Mouse (Mus musculus) neural tube, embryonic 15.5 days (tissue): ENCODE results near the gene Tnfaip3. TPM values are rescaled to one million over a fixed set of nuclear protein-coding genes. Genes with fewer than 3 reads are reported as not detected.

Experiments used
- ATAC-seq: fragments of 200-750 bp; cut with Nextera tagmentation; 2 replicates; pipeline ENCODE4 v1.8.0; 2017; ENCODE audit warnings: mild to moderate bottlenecking, moderate TSS enrichment, moderate library complexity; ENCODE audit not compliant: low FRiP score
- H3K27ac ChIP-seq: fragments of 300-500 bp; sonication (generic); replicated peaks from 2 replicates; pipeline ENCODE4 v1.5.1; 2015; ENCODE audit warnings: mild to moderate bottlenecking, inconsistent platforms
- H3K27me3 ChIP-seq: fragments of 300-500 bp; sonication (generic); replicated peaks from 2 replicates; pipeline ENCODE4 v1.6.1; 2015; ENCODE audit warnings: inconsistent platforms
- H3K36me3 ChIP-seq: fragments of 300-500 bp; sonication (generic); 2 replicates; pipeline ENCODE4 v1.6.1; 2015; ENCODE audit warnings: inconsistent platforms
- H3K4me1 ChIP-seq: fragments of 300-500 bp; sonication (generic); 2 replicates; pipeline ENCODE4 v1.6.1; 2015; ENCODE audit warnings: inconsistent platforms
- H3K4me2 ChIP-seq: fragments of 300-500 bp; sonication (generic); 2 replicates; pipeline ENCODE4 v1.6.1; 2015; ENCODE audit warnings: inconsistent platforms, mild to moderate bottlenecking, moderate library complexity
- H3K4me3 ChIP-seq: fragments of 300-500 bp; sonication (generic); replicated peaks from 2 replicates; pipeline ENCODE4 v1.5.1; 2015; ENCODE audit warnings: mild to moderate bottlenecking, inconsistent platforms
- H3K9ac ChIP-seq: fragments of 300-500 bp; sonication (generic); replicated peaks from 2 replicates; pipeline ENCODE4 v1.6.1; 2015; ENCODE audit warnings: mild to moderate bottlenecking, inconsistent platforms
- H3K9me3 ChIP-seq: fragments of 300-500 bp; sonication (generic); replicated peaks from 2 replicates; pipeline ENCODE4 v1.6.1; 2016; ENCODE audit warnings: inconsistent platforms
- polyA plus RNA-seq: library from polyadenylated mRNA; unstranded; fragments of >200 nt; fragmentation: Nextera tagmentation; extraction: Ambion mirVana; gene quantifications from 2 replicates; pipeline ENCODE4 v1.2.1, GENCODE M21; 2015

Tnfaip3 gene
- polyA plus RNA-seq, 1 experiment from 2014 or later, result 2.4 TPM

DNA sequence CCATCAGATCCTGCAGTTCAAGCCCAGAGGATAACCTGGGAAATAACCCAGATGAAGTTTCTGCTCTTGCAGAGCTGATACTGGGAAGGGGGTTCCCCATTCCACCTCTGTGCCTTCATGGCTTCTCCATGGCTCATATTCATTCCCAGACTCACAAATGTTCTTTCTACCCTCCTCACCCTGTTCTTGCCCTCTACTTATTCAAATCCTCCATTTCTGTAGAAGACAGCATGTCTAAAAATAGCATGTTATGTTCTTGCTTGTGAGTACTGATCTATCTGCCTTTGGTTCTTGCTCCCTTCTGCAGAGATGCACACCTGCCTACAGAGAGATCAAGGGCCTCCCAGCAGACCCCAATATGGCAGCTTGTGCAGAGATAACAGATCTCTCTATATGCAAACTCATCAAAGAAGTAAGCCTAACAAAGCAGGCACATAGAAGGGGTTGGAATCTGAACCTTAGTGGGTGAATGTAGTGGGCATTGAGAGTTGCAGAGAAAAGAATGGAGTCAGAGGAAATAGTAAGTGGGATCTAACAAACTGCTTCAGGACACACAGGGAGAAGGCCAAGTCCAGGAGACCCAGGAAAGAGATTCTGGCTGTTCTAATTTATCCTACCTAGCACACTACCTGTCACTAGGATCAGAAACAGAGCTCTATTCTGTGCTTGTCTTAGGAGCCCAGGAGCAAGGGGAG, 62.3 kb downstream of the Tnfaip3 start:
- Histone ChIP-seq H3K27ac (no peak overlapping the region), H3K9ac (no peak overlapping the region), H3K4me2 (no peak overlapping the region), H3K36me3 (no peaks in the 10 kb centered on the region), H3K4me3 (no peak overlapping the region), H3K27me3 (no peaks in the 10 kb centered on the region), H3K9me3 (no peaks in the 10 kb centered on the region), H3K4me1 (no peaks in the 10 kb centered on the region)
- ATAC-seq, result no peak

Other genes with a start within 250 kb of the Tnfaip3 start
- gene Gm4922, start 228.9 kb downstream of the Tnfaip3 start, polyA plus RNA-seq, result 0.28 and 0.50 TPM in 2 replicates
- gene Perp, start 170.6 kb downstream of the Tnfaip3 start, polyA plus RNA-seq, result 9.0 and 26.8 TPM in 2 replicates